Mouse (Mus musculus): Measurements from ENCODE around the gene Arhgap15. TPM values are rescaled to one million over a fixed set of nuclear protein-coding genes. Genes with fewer than 3 reads are reported as not detected.

Arhgap15 gene
- polyA plus RNA-seq, 1 experiment from 2014 or later = 1.0 TPM

DNA sequence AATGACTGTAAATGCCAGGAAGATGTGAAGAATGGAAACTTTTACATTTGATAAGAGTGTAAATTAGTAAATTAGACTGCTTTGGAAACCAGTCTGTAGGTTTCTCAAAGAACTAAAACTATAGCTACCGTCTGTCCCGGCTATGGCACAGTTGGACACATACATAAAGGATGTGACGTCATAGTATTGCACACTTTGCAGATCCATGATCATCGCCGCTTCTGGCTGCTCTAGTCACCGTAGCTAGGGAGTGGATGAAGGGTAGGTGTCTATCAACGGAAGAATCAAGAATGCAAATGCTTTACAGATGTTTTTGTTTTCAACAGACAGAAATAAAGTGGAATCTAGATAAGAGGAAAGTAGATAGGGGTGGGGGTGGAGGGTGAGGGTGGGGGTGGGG is 11.1 kb upstream of the Arhgap15 start:
- Histone ChIP-seq H3K9me3 (replicated peaks; ENCODE audit: control insufficient read depth, low read length) (no peaks in the 10 kb centered on the region), H3K4me3 (ENCODE audit: low read depth, low read length) (no peak overlapping the region), H3K9ac (ENCODE audit: low read length) (no peak overlapping the region), H3K27me3 (replicated peaks; ENCODE audit: control insufficient read depth, insufficient read depth, low read length) (no peaks in the 10 kb centered on the region), H3K27ac (ENCODE audit: low read depth, low read length) (no peak overlapping the region), H3K36me3 (ENCODE audit: control insufficient read depth, insufficient read depth, low read length) (no peaks in the 10 kb centered on the region), H3K4me2 (ENCODE audit: low read length) (no peak overlapping the region), H3K4me1 (ENCODE audit: control insufficient read depth, insufficient read depth, low read length) (no peaks in the 10 kb centered on the region)
- ATAC-seq (no peak), DNase-seq (ENCODE audit: low spot score) (no peak)
- WGBS = 93% methylated on average over 7 of the region's 7 CpGs

DNA sequence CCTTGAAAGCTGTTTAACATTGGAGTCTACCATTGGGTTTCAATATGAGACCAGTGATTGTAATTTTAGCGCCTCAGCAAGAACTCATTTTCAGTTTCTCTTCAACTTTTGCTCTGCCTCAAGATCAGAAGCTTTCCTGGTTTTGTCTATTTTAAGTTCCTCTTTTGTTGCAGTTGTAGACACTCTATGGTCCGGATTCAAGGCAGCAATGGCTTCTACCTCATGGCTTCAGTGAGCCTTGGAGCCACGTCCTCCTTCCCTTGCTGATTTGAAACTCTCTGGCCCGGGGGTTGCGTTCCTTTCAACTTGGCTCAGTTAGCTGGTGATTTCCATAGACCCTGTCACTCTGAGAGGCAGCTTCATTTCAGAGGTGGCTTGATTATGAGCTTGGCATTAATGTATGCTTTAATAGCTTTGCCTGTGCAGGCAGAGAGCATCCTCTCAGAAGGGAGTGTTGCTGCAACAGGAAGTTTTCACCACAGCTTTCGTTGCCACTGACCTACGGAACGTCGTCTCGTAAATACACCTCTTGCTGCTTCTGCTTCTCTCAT is 10.0 kb upstream of the Arhgap15 start:
- Histone ChIP-seq H3K27me3 (replicated peaks; ENCODE audit: control insufficient read depth, insufficient read depth, low read length) (no peaks in the 10 kb centered on the region), H3K4me2 (ENCODE audit: low read length) (no peak overlapping the region), H3K4me3 (ENCODE audit: low read depth, low read length) (no peak overlapping the region), H3K27ac (ENCODE audit: low read depth, low read length) (no peak overlapping the region), H3K9ac (ENCODE audit: low read length) (no peak overlapping the region), H3K9me3 (replicated peaks; ENCODE audit: control insufficient read depth, low read length) (no peaks in the 10 kb centered on the region), H3K36me3 (ENCODE audit: control insufficient read depth, insufficient read depth, low read length) (no peaks in the 10 kb centered on the region), H3K4me1 (ENCODE audit: control insufficient read depth, insufficient read depth, low read length) (no peaks in the 10 kb centered on the region)
- WGBS = 92% methylated on average over 10 of the region's 10 CpGs
- ATAC-seq = no peak
- DNase-seq (ENCODE audit: low spot score) = no peak

DNA sequence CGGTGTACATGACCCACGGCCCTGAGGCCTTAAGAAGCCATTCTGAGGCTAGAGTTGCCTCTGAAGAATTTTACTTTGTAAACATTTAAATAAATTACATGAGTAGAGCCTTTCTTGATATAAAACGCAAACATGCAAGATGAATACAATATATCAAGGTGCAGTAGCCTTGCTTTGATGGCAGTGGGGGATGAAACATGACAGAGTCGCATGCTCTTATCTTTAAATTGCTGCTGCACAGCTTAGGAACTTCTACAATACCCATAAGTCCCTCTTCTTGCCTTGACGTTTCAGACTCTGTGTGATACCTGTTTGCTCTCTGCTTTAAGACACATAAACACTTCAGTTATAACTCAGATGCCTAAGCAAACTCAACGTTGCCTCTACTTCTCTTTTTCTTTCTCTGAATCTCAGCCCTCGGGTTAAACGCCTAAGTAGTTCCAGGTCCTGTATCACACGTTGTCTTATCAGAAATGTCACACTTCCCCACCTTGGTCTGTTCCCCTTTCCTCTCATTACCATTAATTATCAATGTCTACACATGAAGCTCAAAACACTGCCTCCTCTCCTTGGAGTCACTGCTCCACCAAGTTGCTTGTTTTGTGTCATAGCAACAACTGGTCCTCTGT is 9.3 kb upstream of the Arhgap15 start:
- 90% methylated on average over 9 of the region's 9 CpGs for WGBS
- H3K36me3 ChIP-seq (ENCODE audit: control insufficient read depth, insufficient read depth, low read length) = no peaks in the 10 kb centered on the region

DNA sequence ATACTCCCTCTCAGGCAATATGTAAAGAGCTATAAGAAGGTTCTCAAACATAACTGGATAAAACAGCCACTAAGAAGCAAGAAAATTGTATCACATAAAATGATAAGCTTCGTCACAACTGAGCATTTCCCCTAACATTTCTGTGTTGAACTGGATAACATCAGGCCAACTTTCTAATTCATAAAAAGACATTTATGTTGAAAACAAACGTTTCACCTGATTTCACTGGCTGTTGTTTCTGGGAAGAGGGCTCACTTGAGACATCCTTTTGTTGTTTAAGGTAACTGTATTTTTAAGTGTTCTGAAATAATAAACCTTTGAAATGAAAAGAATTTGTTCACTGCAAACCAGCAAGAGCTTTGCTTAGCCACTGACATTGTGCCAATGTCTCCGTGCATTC is 697 bp downstream of the Arhgap15 start:
- no peak for ATAC-seq
- Histone ChIP-seq H3K4me1 (ENCODE audit: control insufficient read depth, insufficient read depth, low read length) (no peaks in the 10 kb centered on the region), H3K9ac (ENCODE audit: low read length) (no peak overlapping the region), H3K4me2 (ENCODE audit: low read length) (no peak overlapping the region), H3K27ac (ENCODE audit: low read depth, low read length) (no peak overlapping the region), H3K36me3 (ENCODE audit: control insufficient read depth, insufficient read depth, low read length) (no peaks in the 10 kb centered on the region), H3K4me3 (ENCODE audit: low read depth, low read length) (no peak overlapping the region), H3K9me3 (replicated peaks; ENCODE audit: control insufficient read depth, low read length) (no peaks in the 10 kb centered on the region), H3K27me3 (replicated peaks; ENCODE audit: control insufficient read depth, insufficient read depth, low read length) (no peaks in the 10 kb centered on the region)
- 87% methylated on average over 3 of the region's 3 CpGs for WGBS
- no peak for DNase-seq (ENCODE audit: low spot score)

More for the DNA sequence above, 9.3 kb upstream of the Arhgap15 start:
- no peaks in the 10 kb centered on the region for H3K27me3 ChIP-seq (replicated peaks; ENCODE audit: control insufficient read depth, insufficient read depth, low read length)
- no peak overlapping the region for H3K4me3 ChIP-seq (ENCODE audit: low read depth, low read length)
- no peaks in the 10 kb centered on the region for H3K4me1 ChIP-seq (ENCODE audit: control insufficient read depth, insufficient read depth, low read length)
- DNase-seq (ENCODE audit: low spot score) (no peak), ATAC-seq (no peak)
- no peak overlapping the region for H3K27ac ChIP-seq (ENCODE audit: low read depth, low read length)
- H3K9me3 ChIP-seq (replicated peaks; ENCODE audit: control insufficient read depth, low read length) = no peaks in the 10 kb centered on the region
- no peak overlapping the region for H3K9ac ChIP-seq (ENCODE audit: low read length)
- H3K4me2 ChIP-seq (ENCODE audit: low read length) = no peak overlapping the region

DNA sequence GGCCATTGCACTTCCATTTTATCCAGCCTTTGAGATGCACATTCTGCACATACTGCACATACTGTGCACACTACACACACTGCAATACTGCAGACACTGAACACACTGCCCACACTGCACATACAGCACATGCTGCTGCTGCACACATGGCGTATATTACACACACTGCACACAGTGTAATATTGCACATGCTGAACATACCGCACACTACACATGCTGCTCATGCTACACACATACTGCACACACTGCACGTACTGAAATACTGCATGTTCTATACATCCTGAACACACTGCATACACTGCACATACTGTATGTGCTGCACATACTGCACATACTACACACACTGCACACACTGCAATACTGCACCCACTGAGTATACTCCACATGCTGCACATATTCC is 7.3 kb downstream of the Arhgap15 start:
- Histone ChIP-seq H3K9me3 (replicated peaks; ENCODE audit: control insufficient read depth, low read length) (no peaks in the 10 kb centered on the region), H3K9ac (ENCODE audit: low read length) (no peak overlapping the region), H3K4me1 (ENCODE audit: control insufficient read depth, insufficient read depth, low read length) (no peaks in the 10 kb centered on the region), H3K36me3 (ENCODE audit: control insufficient read depth, insufficient read depth, low read length) (no peaks in the 10 kb centered on the region), H3K4me3 (ENCODE audit: low read depth, low read length) (no peak overlapping the region), H3K27ac (ENCODE audit: low read depth, low read length) (no peak overlapping the region), H3K27me3 (replicated peaks; ENCODE audit: control insufficient read depth, insufficient read depth, low read length) (no peaks in the 10 kb centered on the region), H3K4me2 (ENCODE audit: low read length) (no peak overlapping the region)
- ATAC-seq = no peak
- no peak for DNase-seq (ENCODE audit: low spot score)
- 93% methylated on average over 3 of the region's 3 CpGs for WGBS

DNA sequence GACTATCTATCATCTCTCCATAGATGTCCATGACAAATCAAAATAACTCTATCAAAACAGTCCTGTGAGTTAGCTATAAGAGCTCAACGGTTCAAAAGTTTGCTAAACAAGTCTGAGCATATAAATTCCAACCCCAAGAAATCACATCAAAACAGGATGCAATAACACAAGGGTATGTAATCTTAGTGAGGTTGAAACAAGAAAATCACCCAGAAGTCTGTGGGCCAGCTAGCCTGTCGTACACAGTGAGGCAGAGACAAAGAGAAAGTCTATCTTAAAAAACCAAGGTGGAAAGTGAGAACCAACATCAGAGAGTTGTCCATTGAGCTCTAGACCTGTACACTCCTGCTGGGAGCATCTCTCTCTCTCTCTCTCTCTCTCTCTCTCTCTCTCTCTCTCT is 8.0 kb downstream of the Arhgap15 start:
- H3K27ac ChIP-seq (ENCODE audit: low read depth, low read length) = no peak overlapping the region
- H3K9me3 ChIP-seq (replicated peaks; ENCODE audit: control insufficient read depth, low read length) = no peaks in the 10 kb centered on the region
- no peak overlapping the region for H3K9ac ChIP-seq (ENCODE audit: low read length)
- H3K4me1 ChIP-seq (ENCODE audit: control insufficient read depth, insufficient read depth, low read length) = no peaks in the 10 kb centered on the region
- DNase-seq (ENCODE audit: low spot score) = no peak
- no peak for ATAC-seq
- WGBS = 80% methylated on average over 2 of the region's 2 CpGs
- no peaks in the 10 kb centered on the region for H3K36me3 ChIP-seq (ENCODE audit: control insufficient read depth, insufficient read depth, low read length)
- H3K4me3 ChIP-seq (ENCODE audit: low read depth, low read length) = no peak overlapping the region
- no peaks in the 10 kb centered on the region for H3K27me3 ChIP-seq (replicated peaks; ENCODE audit: control insufficient read depth, insufficient read depth, low read length)
- no peak overlapping the region for H3K4me2 ChIP-seq (ENCODE audit: low read length)

DNA sequence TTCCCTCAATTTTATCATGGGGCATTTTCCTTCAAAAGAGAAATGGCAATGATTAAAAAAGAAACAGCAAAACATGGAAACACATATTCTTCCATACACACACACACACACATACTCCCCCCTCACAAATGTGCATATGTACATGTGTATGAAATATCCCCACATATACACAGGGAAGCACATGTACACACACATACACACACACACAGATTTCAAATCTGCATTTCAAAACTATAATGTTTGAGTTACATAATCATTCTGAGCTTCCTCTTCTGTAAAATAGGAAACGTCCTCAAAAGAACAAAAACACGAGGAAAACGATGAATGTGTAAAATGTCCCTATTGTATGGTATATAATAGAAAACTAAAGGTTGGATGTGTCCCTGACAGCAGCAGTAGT is 13.1 kb downstream of the Arhgap15 start:
- Histone ChIP-seq H3K9ac (ENCODE audit: low read length) (no peak overlapping the region), H3K4me3 (ENCODE audit: low read depth, low read length) (no peak overlapping the region), H3K9me3 (replicated peaks; ENCODE audit: control insufficient read depth, low read length) (no peaks in the 10 kb centered on the region), H3K27me3 (replicated peaks; ENCODE audit: control insufficient read depth, insufficient read depth, low read length) (no peaks in the 10 kb centered on the region), H3K36me3 (ENCODE audit: control insufficient read depth, insufficient read depth, low read length) (no peaks in the 10 kb centered on the region), H3K27ac (ENCODE audit: low read depth, low read length) (no peak overlapping the region), H3K4me2 (ENCODE audit: low read length) (no peak overlapping the region), H3K4me1 (ENCODE audit: control insufficient read depth, insufficient read depth, low read length) (no peaks in the 10 kb centered on the region)
- no peak for ATAC-seq
- 78% methylated on average over 3 of the region's 3 CpGs for WGBS
- no peak for DNase-seq (ENCODE audit: low spot score)

DNA sequence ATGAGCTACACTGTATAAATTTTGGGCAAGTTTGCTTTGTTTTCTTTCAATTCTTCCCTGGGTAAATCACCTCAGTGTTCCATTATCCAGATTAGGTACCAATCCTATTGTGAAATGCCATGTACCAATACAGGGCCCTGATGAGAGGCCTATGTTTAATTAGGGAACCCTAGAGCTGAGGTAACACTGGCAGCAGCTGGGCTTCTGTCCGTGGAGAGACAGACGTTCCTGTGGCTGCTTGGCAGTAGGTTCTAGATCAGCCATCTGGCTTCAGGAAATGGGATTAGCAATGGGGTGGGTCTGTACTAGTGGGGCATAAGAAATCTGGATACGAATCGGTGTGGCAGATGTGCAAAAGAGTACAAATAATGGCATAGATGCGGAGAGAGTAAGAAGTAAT is 14.7 kb downstream of the Arhgap15 start:
- no peak overlapping the region for H3K4me2 ChIP-seq (ENCODE audit: low read length)
- no peak for DNase-seq (ENCODE audit: low spot score)
- no peaks in the 10 kb centered on the region for H3K9me3 ChIP-seq (replicated peaks; ENCODE audit: control insufficient read depth, low read length)
- no peak overlapping the region for H3K9ac ChIP-seq (ENCODE audit: low read length)
- no peak overlapping the region for H3K4me3 ChIP-seq (ENCODE audit: low read depth, low read length)
- no peaks in the 10 kb centered on the region for H3K4me1 ChIP-seq (ENCODE audit: control insufficient read depth, insufficient read depth, low read length)
- no peaks in the 10 kb centered on the region for H3K36me3 ChIP-seq (ENCODE audit: control insufficient read depth, insufficient read depth, low read length)
- H3K27ac ChIP-seq (ENCODE audit: low read depth, low read length) = no peak overlapping the region
- 57% methylated on average over 5 of the region's 5 CpGs for WGBS
- H3K27me3 ChIP-seq (replicated peaks; ENCODE audit: control insufficient read depth, insufficient read depth, low read length) = no peaks in the 10 kb centered on the region
- no peak for ATAC-seq

DNA sequence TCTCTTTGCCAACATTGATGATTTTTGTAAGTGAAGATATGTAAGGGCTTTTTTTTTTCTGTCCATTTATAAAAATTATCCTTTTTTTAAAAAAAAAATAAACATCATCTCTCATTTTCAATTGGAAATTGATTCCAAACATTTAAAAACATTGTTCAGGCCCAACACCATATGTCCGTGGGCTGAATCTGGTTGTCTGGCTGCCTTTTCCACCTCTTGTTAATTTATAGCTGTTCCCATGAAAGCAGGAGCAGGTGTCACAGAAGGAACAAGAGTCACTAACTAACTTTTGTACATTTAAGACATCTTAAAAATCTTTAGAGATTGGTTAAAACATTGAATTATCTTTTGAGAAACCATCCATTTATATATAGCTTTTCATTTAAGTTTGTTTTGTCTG is 15.8 kb downstream of the Arhgap15 start:
- no peaks in the 10 kb centered on the region for H3K27me3 ChIP-seq (replicated peaks; ENCODE audit: control insufficient read depth, insufficient read depth, low read length)
- no peak overlapping the region for H3K4me3 ChIP-seq (ENCODE audit: low read depth, low read length)
- H3K27ac ChIP-seq (ENCODE audit: low read depth, low read length) = no peak overlapping the region
- ATAC-seq = no peak
- no peaks in the 10 kb centered on the region for H3K36me3 ChIP-seq (ENCODE audit: control insufficient read depth, insufficient read depth, low read length)
- H3K9me3 ChIP-seq (replicated peaks; ENCODE audit: control insufficient read depth, low read length) = no peaks in the 10 kb centered on the region
- no peaks in the 10 kb centered on the region for H3K4me1 ChIP-seq (ENCODE audit: control insufficient read depth, insufficient read depth, low read length)
- 89% methylated on average over 1 of the region's 1 CpGs for WGBS
- DNase-seq (ENCODE audit: low spot score) = no peak
- H3K9ac ChIP-seq (ENCODE audit: low read length) = no peak overlapping the region
- no peak overlapping the region for H3K4me2 ChIP-seq (ENCODE audit: low read length)

Measured in forebrain, embryonic 14.5 days (tissue).